Comparison of ENCODE assay signal across 14 mouse cellular contexts in the genomic region with DNA sequence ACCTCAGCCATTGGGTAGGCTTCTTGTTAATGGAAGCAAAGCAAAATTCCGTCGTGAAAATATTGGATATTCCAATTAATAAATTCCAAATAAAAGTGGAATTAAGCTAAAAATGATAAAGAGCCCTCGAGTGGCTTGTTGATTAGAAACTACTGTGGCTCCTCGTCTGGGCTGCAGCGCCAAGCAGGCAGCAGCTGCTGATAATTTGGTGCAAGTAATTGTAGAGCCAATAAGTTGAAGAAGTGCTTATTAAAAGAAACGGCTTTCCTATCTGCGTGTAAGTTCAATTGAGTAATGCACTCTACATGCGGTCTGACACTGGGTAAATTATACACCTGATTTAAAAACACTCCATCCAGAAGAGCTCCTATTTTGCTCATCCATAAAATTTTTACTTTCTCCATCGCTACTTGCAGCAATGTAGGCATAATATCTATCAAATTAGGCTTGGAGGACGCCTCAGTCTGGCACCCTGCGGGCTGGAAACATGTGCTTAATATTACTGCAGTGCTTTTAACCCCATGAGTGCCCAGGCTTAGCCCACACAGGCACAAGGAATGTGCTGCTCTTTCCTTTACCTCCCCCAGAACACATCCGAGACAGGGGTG.
A peak's percentile ranks its signal among the peaks of the same experiment; 100 is the strongest.
DNase-seq lines count a peak whose midpoint lies in the region; ATAC-seq and TF ChIP-seq lines count a peak whose summit lies in the region.
"Had no signal": no experiment of that assay in that cellular context is flagged by ENCODE, and none has a peak within 500 bp of the region (broad histone marks: within the 10 kb centered on the region; RNA-seq: fewer than 3 reads in every experiment).

No protein-coding gene starts in this region.

- peak; percentile 77 for ATAC-seq in forebrain, embryonic 12.5 days (ENCODE audit: low FRiP score)
- no peak; the same call in 1 of the 2 replicates for ATAC-seq in embryonic facial prominence, embryonic 11.5 days (replicated peaks; ENCODE audit: insufficient number of reproducible peaks, low FRiP score, low TSS enrichment, low read depth)
- peak; percentile 42; the same call in 1 of the 2 replicates for ATAC-seq in hindbrain, embryonic 15.5 days (ENCODE audit: low FRiP score, low read depth)
- peak; percentile 44; the same call in 1 of the 2 replicates for ATAC-seq in midbrain, postnatal 0 days (ENCODE audit: low FRiP score)
- ATAC-seq in intestine, postnatal 0 days = no peak
- ATAC-seq in liver, embryonic 11.5 days (replicated peaks; ENCODE audit: low FRiP score) = no peak

- H3K4me1 ChIP-seq in forebrain, embryonic 12.5 days = peaks cover 10% of the 10 kb centered on the region; the same call in 1 of the 2 replicates
- peaks cover 7% of the 10 kb centered on the region; the same call in 1 of the 2 replicates for H3K4me1 ChIP-seq in forebrain, embryonic 10.5 days
- H3K4me1 ChIP-seq in embryonic facial prominence, embryonic 11.5 days (ENCODE audit: control insufficient read depth, insufficient read depth, low read length) = no peaks in the 10 kb centered on the region
- H3K4me1 ChIP-seq in hindbrain, embryonic 15.5 days (replicated peaks) = peaks cover 6% of the 10 kb centered on the region
- no peaks in the 10 kb centered on the region for H3K4me1 ChIP-seq in midbrain, postnatal 0 days (ENCODE audit: insufficient read depth, low read length)
- H3K4me1 ChIP-seq in intestine, postnatal 0 days (replicated peaks; ENCODE audit: control insufficient read depth, insufficient read depth, low read length) = no peaks in the 10 kb centered on the region
- no peaks in the 10 kb centered on the region for H3K4me1 ChIP-seq in liver, embryonic 11.5 days (replicated peaks; ENCODE audit: control insufficient read depth, insufficient read depth, low read length)

- H3K36me3 ChIP-seq in forebrain, embryonic 12.5 days (replicated peaks) = no peaks in the 10 kb centered on the region
- no peaks in the 10 kb centered on the region for H3K36me3 ChIP-seq in forebrain, embryonic 10.5 days (replicated peaks)
- H3K36me3 ChIP-seq in embryonic facial prominence, embryonic 11.5 days (replicated peaks; ENCODE audit: control insufficient read depth, insufficient read depth, low read depth, low read length) = no peaks in the 10 kb centered on the region
- H3K36me3 ChIP-seq in hindbrain, embryonic 15.5 days = no peaks in the 10 kb centered on the region
- no peaks in the 10 kb centered on the region for H3K36me3 ChIP-seq in midbrain, postnatal 0 days (ENCODE audit: insufficient read depth, low read length)
- H3K36me3 ChIP-seq in intestine, postnatal 0 days (ENCODE audit: control insufficient read depth, insufficient read depth) = no peaks in the 10 kb centered on the region
- H3K36me3 ChIP-seq in liver, embryonic 11.5 days (ENCODE audit: control insufficient read depth, insufficient read depth, low read length) = no peaks in the 10 kb centered on the region

- H3K27me3 ChIP-seq in forebrain, embryonic 12.5 days = no peaks in the 10 kb centered on the region
- H3K27me3 ChIP-seq in forebrain, embryonic 10.5 days (ENCODE audit: poor library complexity, severe bottlenecking) = no peaks in the 10 kb centered on the region
- H3K27me3 ChIP-seq in embryonic facial prominence, embryonic 11.5 days (ENCODE audit: control insufficient read depth, insufficient read depth, low read length) = no peaks in the 10 kb centered on the region
- H3K27me3 ChIP-seq in hindbrain, embryonic 15.5 days = no peaks in the 10 kb centered on the region
- no peaks in the 10 kb centered on the region for H3K27me3 ChIP-seq in midbrain, postnatal 0 days (ENCODE audit: insufficient read depth, low read length)
- no peaks in the 10 kb centered on the region for H3K27me3 ChIP-seq in intestine, postnatal 0 days (replicated peaks; ENCODE audit: control insufficient read depth, insufficient read depth, low read length)
- no peaks in the 10 kb centered on the region for H3K27me3 ChIP-seq in liver, embryonic 11.5 days (replicated peaks; ENCODE audit: control insufficient read depth, insufficient read depth, low read length)

- no peak for TF ChIP-seq CTCF in midbrain, postnatal 0 days (IDR thresholded peaks at IDR 0.05)
- TF ChIP-seq CTCF in intestine, postnatal 0 days (IDR thresholded peaks at IDR 0.05; ENCODE audit: low read depth) = no peak

- no peak for DNase-seq in forebrain, embryonic 10.5 days (ENCODE audit: extremely low spot score, low spot score)
- DNase-seq in embryonic facial prominence, embryonic 11.5 days (ENCODE audit: low spot score) = peak; percentile 33
- no peak for DNase-seq in midbrain, postnatal 0 days (ENCODE audit: low spot score)
- DNase-seq in frontal cortex, postnatal 25 days (ENCODE audit: low spot score in 2 of 2) = no peak
- no peak for DNase-seq in liver, embryonic 11.5 days (ENCODE audit: low spot score)
- DNase-seq: adrenal gland, postnatal 10 days; heart, adult 11 months; kidney, adult 11 months; lung, adult 2 months; right cerebral cortex, postnatal 14 days; thymus, postnatal 14 days had no signal

- H3K9me3 ChIP-seq in forebrain, embryonic 12.5 days = no peaks in the 10 kb centered on the region
- no peaks in the 10 kb centered on the region for H3K9me3 ChIP-seq in forebrain, embryonic 10.5 days
- H3K9me3 ChIP-seq in embryonic facial prominence, embryonic 11.5 days (replicated peaks; ENCODE audit: control insufficient read depth, low read length) = no peaks in the 10 kb centered on the region
- H3K9me3 ChIP-seq in hindbrain, embryonic 15.5 days = no peaks in the 10 kb centered on the region
- no peaks in the 10 kb centered on the region for H3K9me3 ChIP-seq in midbrain, postnatal 0 days (ENCODE audit: low read length)
- no peaks in the 10 kb centered on the region for H3K9me3 ChIP-seq in intestine, postnatal 0 days (ENCODE audit: control insufficient read depth)
- H3K9me3 ChIP-seq in liver, embryonic 11.5 days (ENCODE audit: control insufficient read depth, low read length) = no peaks in the 10 kb centered on the region

- H3K4me2 ChIP-seq in forebrain, embryonic 12.5 days = no peak overlapping the region
- no peak overlapping the region for H3K4me2 ChIP-seq in embryonic facial prominence, embryonic 11.5 days (ENCODE audit: low read depth, low read length)
- peak overlapping the region; percentile 20 for H3K4me2 ChIP-seq in hindbrain, embryonic 15.5 days
- H3K4me2 ChIP-seq in midbrain, postnatal 0 days (ENCODE audit: low read depth, low read length, poor library complexity, severe bottlenecking) = peak overlapping the region; percentile 28
- H3K4me2 ChIP-seq in intestine, postnatal 0 days (replicated peaks; ENCODE audit: low read depth) = no peak overlapping the region
- no peak overlapping the region for H3K4me2 ChIP-seq in liver, embryonic 11.5 days

- H3K4me3 ChIP-seq in forebrain, embryonic 12.5 days (replicated peaks) = no peak overlapping the region
- H3K4me3 ChIP-seq in forebrain, embryonic 10.5 days = no peak overlapping the region
- H3K4me3 ChIP-seq in embryonic facial prominence, embryonic 11.5 days (ENCODE audit: low read depth, low read length) = no peak overlapping the region
- H3K4me3 ChIP-seq in hindbrain, embryonic 15.5 days = no peak overlapping the region
- no peak overlapping the region for H3K4me3 ChIP-seq in midbrain, postnatal 0 days (ENCODE audit: low read depth, low read length)
- H3K4me3 ChIP-seq in intestine, postnatal 0 days (ENCODE audit: low read depth, low read length) = no peak overlapping the region
- H3K4me3 ChIP-seq in liver, embryonic 11.5 days (ENCODE audit: low read depth, low read length) = no peak overlapping the region

- no peak overlapping the region for H3K9ac ChIP-seq in forebrain, embryonic 12.5 days
- H3K9ac ChIP-seq in embryonic facial prominence, embryonic 11.5 days (replicated peaks; ENCODE audit: low read length) = no peak overlapping the region
- no peak overlapping the region for H3K9ac ChIP-seq in hindbrain, embryonic 15.5 days
- no peak overlapping the region for H3K9ac ChIP-seq in midbrain, postnatal 0 days (replicated peaks; ENCODE audit: low read length, poor library complexity, severe bottlenecking)
- no peak overlapping the region for H3K9ac ChIP-seq in intestine, postnatal 0 days (ENCODE audit: low read depth, low read length)
- no peak overlapping the region for H3K9ac ChIP-seq in liver, embryonic 11.5 days (ENCODE audit: low read depth, low read length)

- 49% methylated on average over 12 of the region's 12 CpGs for WGBS in forebrain, embryonic 12.5 days
- 68% methylated on average over 12 of the region's 12 CpGs for WGBS in forebrain, embryonic 10.5 days
- WGBS in embryonic facial prominence, embryonic 11.5 days = 49% methylated on average over 12 of the region's 12 CpGs
- 37% methylated on average over 12 of the region's 12 CpGs for WGBS in hindbrain, embryonic 15.5 days
- WGBS in midbrain, postnatal 0 days = 41% methylated on average over 12 of the region's 12 CpGs
- whole genome bisulfite sequencing in intestine, postnatal 0 days = 67% methylated on average over 12 of the region's 12 CpGs
- WGBS in liver, embryonic 11.5 days = 68% methylated on average over 12 of the region's 12 CpGs

- H3K27ac ChIP-seq in forebrain, embryonic 12.5 days = no peak overlapping the region
- no peak overlapping the region for H3K27ac ChIP-seq in forebrain, embryonic 10.5 days
- H3K27ac ChIP-seq in embryonic facial prominence, embryonic 11.5 days (replicated peaks; ENCODE audit: low read depth, low read length) = no peak overlapping the region
- H3K27ac ChIP-seq in hindbrain, embryonic 15.5 days (replicated peaks) = no peak overlapping the region
- H3K27ac ChIP-seq in midbrain, postnatal 0 days (ENCODE audit: low read depth, low read length) = no peak overlapping the region
- no peak overlapping the region for H3K27ac ChIP-seq in intestine, postnatal 0 days (ENCODE audit: low read depth, low read length)
- no peak overlapping the region for H3K27ac ChIP-seq in liver, embryonic 11.5 days (ENCODE audit: low read depth, low read length)

Comparison
In these comparisons a context has a peak if more than half of its experiments do, and no peak if none do; other contexts are left out.
1. ATAC-seq: peak in forebrain, embryonic 12.5 days (single experiment), hindbrain, embryonic 15.5 days (single experiment) and midbrain, postnatal 0 days (single experiment); none in embryonic facial prominence, embryonic 11.5 days (single experiment), intestine, postnatal 0 days (single experiment) and liver, embryonic 11.5 days (single experiment).
2. H3K4me2 ChIP-seq: peak in hindbrain, embryonic 15.5 days (single experiment) and midbrain, postnatal 0 days (single experiment); none in forebrain, embryonic 12.5 days (single experiment), embryonic facial prominence, embryonic 11.5 days (single experiment), intestine, postnatal 0 days (single experiment) and liver, embryonic 11.5 days (single experiment).